Mouse (Mus musculus): ENCODE results near the gene Ric1.

DNA sequence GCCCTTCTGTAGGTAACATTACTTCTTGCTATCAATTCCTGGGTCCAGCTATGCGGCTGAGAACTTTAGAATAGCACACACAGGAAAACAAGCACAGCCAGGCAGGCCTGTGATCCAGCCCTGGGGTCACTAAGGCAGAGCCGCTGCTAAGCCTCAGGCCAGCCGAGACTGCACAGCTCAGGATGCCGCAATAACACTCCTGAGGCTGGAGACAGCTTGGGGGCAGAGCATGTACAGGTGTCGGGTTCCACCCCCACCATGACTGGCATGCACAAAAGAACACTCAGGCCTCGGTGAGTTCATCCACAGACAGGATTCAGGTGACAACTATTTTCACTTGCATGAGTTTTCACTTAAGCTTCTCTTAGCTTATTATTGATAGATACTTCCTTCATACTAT is 120.1 kb downstream of the Ric1 start:
- TF ChIP-seq CTCF (conservative IDR thresholded peaks at IDR 0.05; ENCODE audit: insufficient read depth, insufficient read length, low read depth, low read length) (no peak), POLR2A (IDR thresholded peaks at IDR 0.05; ENCODE audit: low read depth, low read length) (no peak)
